Mouse (Mus musculus): ENCODE measurements at regions not wholly inside any gene's neighbourhood (a gene's known extent, or its start where the extent isn't known, plus 50 kb on each side); places are given as distances from the start of the nearest gene placed in this dataset.

DNA sequence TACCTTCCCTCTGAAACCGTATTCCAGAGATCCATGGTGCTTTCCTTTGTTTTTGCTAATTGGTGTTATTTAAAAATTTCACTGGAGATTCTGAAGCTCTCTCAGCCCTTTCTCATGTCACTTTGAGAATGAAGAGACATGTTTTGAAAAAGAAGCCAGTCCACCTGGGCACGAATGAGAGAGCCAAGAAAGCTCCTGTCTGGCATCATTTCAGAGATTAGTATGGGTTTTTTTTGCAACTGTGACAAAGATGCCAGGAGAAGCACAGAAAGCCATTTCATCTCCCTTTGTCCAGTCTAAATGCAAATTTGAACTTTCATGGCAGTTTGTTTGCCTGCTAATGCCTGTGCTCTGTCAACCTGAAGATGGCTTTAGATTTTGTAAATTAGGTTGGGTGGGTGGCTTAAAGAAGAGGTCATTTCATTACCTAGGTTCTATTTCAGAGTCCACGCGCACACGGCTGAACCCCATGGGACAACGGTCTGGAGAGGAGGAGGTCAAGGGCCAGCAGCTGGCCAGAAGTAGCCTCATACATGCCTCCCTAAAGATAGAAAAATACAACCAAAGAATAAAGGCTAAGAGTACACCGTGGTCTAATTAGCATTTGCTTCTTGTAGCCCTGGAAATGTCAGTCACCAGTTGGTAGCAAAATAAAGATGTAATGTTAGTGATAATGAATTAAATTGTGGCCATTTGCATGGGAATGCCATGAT lies 600.5 kb upstream of the Got2 start:
- WGBS: 36% methylated on average over 7 of the region's 7 CpGs
- Histone ChIP-seq H3K4me2 (ENCODE audit: low read depth, low read length) (no peak overlapping the region), H3K27me3 (ENCODE audit: control insufficient read depth, insufficient read depth, low read length) (no peaks in the 10 kb centered on the region), H3K36me3 (replicated peaks; ENCODE audit: control insufficient read depth, insufficient read depth, low read depth, low read length) (no peaks in the 10 kb centered on the region), H3K27ac (replicated peaks; ENCODE audit: low read depth, low read length) (no peak overlapping the region), H3K4me1 (ENCODE audit: control insufficient read depth, insufficient read depth, low read length) (no peaks in the 10 kb centered on the region), H3K4me3 (ENCODE audit: low read depth, low read length) (no peak overlapping the region), H3K9me3 (replicated peaks; ENCODE audit: control insufficient read depth, low read length) (no peaks in the 10 kb centered on the region), H3K9ac (replicated peaks; ENCODE audit: low read length) (no peak overlapping the region)
- no peak for ATAC-seq (replicated peaks; ENCODE audit: insufficient number of reproducible peaks, low FRiP score, low TSS enrichment, low read depth)
- DNase-seq (ENCODE audit: low spot score): no peak

DNA sequence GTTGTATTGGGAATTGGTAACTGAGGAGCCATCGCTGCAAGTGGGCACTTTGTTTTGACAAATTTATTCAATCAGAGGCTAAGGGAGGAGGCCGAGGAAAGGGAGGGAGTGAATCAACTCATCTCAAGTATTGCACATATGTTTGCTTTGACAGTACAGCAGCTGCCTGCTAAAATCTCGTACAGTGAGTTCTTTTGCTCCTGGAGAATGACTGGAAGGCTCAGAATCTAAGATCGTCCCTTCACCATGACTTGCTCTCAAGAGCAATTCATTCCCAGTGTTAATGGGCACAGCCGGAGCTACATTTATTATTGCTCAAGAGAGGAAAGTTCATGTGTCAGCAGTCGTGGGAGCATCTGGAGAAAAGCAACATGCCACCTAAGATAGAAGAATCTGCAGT lies 567.6 kb upstream of the Got2 start:
- no peaks in the 10 kb centered on the region for H3K4me1 ChIP-seq (ENCODE audit: control insufficient read depth, insufficient read depth, low read length)
- WGBS: 24% methylated on average over 6 of the region's 6 CpGs
- H3K4me3 ChIP-seq (ENCODE audit: low read depth, low read length): no peak overlapping the region
- H3K36me3 ChIP-seq (replicated peaks; ENCODE audit: control insufficient read depth, insufficient read depth, low read depth, low read length): no peaks in the 10 kb centered on the region
- ATAC-seq (replicated peaks; ENCODE audit: insufficient number of reproducible peaks, low FRiP score, low TSS enrichment, low read depth) (no peak), DNase-seq (ENCODE audit: low spot score) (no peak)
- H3K27me3 ChIP-seq (ENCODE audit: control insufficient read depth, insufficient read depth, low read length): no peaks in the 10 kb centered on the region
- no peak overlapping the region for H3K4me2 ChIP-seq (ENCODE audit: low read depth, low read length)
- no peak overlapping the region for H3K9ac ChIP-seq (replicated peaks; ENCODE audit: low read length)
- no peak overlapping the region for H3K27ac ChIP-seq (replicated peaks; ENCODE audit: low read depth, low read length)
- H3K9me3 ChIP-seq (replicated peaks; ENCODE audit: control insufficient read depth, low read length): no peaks in the 10 kb centered on the region

DNA sequence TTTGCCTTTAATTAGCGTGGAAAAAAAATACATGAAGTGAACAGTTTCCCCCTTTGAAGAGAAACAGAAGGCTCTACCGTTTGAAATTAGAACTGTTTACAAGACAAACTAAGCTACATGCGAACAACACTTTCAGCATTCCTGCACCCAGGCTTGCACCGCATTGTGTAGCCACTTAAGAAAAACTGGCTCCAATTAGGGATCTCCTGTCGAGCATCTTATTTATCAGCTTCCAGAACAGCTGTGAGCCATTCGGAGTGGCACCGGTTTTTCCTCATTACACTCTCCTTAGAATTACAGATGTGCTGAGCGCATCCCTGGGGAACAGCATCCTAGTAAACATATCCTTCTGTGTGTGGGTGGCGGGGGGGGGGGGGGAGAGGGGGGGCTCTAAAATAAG lies 567.0 kb upstream of the Got2 start:
- H3K9me3 ChIP-seq (replicated peaks; ENCODE audit: control insufficient read depth, low read length): no peaks in the 10 kb centered on the region
- 9% methylated on average over 9 of the region's 9 CpGs for WGBS
- no peak overlapping the region; the same call in 1 of the 2 replicates for H3K4me2 ChIP-seq (ENCODE audit: low read depth, low read length)
- peak; percentile 51 for DNase-seq (ENCODE audit: low spot score)
- no peaks in the 10 kb centered on the region for H3K36me3 ChIP-seq (replicated peaks; ENCODE audit: control insufficient read depth, insufficient read depth, low read depth, low read length)
- H3K4me1 ChIP-seq (ENCODE audit: control insufficient read depth, insufficient read depth, low read length): no peaks in the 10 kb centered on the region
- no peak overlapping the region for H3K4me3 ChIP-seq (ENCODE audit: low read depth, low read length)
- H3K27ac ChIP-seq (replicated peaks; ENCODE audit: low read depth, low read length): no peak overlapping the region
- ATAC-seq (replicated peaks; ENCODE audit: insufficient number of reproducible peaks, low FRiP score, low TSS enrichment, low read depth): 0 out of 2 replicates have a peak, but pooled peaks have one; percentile 39
- no peaks in the 10 kb centered on the region for H3K27me3 ChIP-seq (ENCODE audit: control insufficient read depth, insufficient read depth, low read length)
- no peak overlapping the region for H3K9ac ChIP-seq (replicated peaks; ENCODE audit: low read length)

DNA sequence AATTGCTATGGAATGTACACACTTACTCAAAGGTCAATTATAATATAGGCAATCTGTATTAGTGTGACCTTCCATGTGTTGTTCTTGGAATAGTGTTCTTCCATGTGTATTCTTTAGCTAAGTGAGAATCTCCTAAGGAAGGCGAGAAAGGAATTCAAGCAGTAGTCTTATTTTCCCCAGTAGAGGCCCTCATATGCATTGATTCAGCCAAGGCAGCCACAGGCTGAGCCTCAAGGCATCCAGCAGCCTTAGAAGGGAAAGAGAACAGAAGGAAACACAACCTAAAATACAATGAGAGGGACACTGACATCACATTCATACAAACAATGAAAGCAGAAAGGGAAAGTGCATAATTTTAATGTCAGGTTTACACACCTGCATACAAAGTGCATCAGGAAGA lies 541.4 kb upstream of the Got2 start:
- Histone ChIP-seq H3K36me3 (replicated peaks; ENCODE audit: control insufficient read depth, insufficient read depth, low read depth, low read length) (no peaks in the 10 kb centered on the region), H3K9me3 (replicated peaks; ENCODE audit: control insufficient read depth, low read length) (no peaks in the 10 kb centered on the region), H3K9ac (replicated peaks; ENCODE audit: low read length) (no peak overlapping the region), H3K4me2 (ENCODE audit: low read depth, low read length) (no peak overlapping the region), H3K27ac (replicated peaks; ENCODE audit: low read depth, low read length) (no peak overlapping the region), H3K4me3 (ENCODE audit: low read depth, low read length) (no peak overlapping the region), H3K27me3 (ENCODE audit: control insufficient read depth, insufficient read depth, low read length) (no peaks in the 10 kb centered on the region), H3K4me1 (ENCODE audit: control insufficient read depth, insufficient read depth, low read length) (no peaks in the 10 kb centered on the region)
- ATAC-seq (replicated peaks; ENCODE audit: insufficient number of reproducible peaks, low FRiP score, low TSS enrichment, low read depth): no peak
- DNase-seq (ENCODE audit: low spot score): no peak
- WGBS: 38% methylated on average over 1 of the region's 1 CpGs

DNA sequence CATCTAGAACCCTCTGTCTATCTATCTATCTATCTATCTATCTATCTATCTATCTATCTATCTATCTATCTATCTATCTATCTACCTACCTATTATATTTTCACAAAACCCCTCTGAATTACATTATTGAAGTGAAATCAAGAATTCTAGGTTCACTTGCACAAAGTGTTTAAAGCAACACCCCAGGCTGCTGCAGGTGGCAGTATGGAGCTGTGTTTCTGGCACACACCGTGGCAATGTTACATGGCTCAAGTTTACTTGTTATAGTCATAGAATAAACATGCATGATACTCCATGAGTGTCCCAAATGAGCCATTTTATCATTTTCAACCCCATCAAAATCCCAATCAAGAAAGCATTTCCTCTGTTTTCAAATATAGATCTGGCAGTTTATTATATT lies 538.6 kb upstream of the Got2 start:
- Histone ChIP-seq H3K27me3 (ENCODE audit: control insufficient read depth, insufficient read depth, low read length) (no peaks in the 10 kb centered on the region), H3K36me3 (replicated peaks; ENCODE audit: control insufficient read depth, insufficient read depth, low read depth, low read length) (no peaks in the 10 kb centered on the region), H3K4me1 (ENCODE audit: control insufficient read depth, insufficient read depth, low read length) (no peaks in the 10 kb centered on the region), H3K9ac (replicated peaks; ENCODE audit: low read length) (no peak overlapping the region), H3K4me3 (ENCODE audit: low read depth, low read length) (no peak overlapping the region), H3K4me2 (ENCODE audit: low read depth, low read length) (no peak overlapping the region), H3K27ac (replicated peaks; ENCODE audit: low read depth, low read length) (no peak overlapping the region), H3K9me3 (replicated peaks; ENCODE audit: control insufficient read depth, low read length) (no peaks in the 10 kb centered on the region)
- ATAC-seq (replicated peaks; ENCODE audit: insufficient number of reproducible peaks, low FRiP score, low TSS enrichment, low read depth) (no peak), DNase-seq (ENCODE audit: low spot score) (peak; percentile 23)
- WGBS: 63% methylated on average over 1 of the region's 1 CpGs

DNA sequence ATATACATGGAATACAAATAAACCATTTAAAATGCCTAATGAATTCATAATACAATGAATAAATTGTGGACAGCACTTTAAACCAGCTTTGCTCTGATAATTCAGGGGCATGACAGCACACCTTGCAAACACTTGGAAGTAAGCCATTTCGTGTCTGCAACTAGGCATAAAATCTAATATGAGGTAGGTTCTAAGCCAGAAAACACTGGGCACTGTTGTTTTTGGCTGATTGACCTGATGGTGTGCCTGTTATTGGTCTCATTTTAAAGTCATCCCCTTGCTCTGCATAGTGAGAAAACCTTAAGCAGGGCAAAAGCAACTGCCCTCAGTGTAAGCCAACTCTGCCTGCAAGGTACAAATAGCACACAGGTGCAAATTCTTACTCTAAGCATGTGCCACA lies 521.3 kb upstream of the Got2 start:
- no peak overlapping the region for H3K9ac ChIP-seq (replicated peaks; ENCODE audit: low read length)
- no peaks in the 10 kb centered on the region for H3K36me3 ChIP-seq (replicated peaks; ENCODE audit: control insufficient read depth, insufficient read depth, low read depth, low read length)
- DNase-seq (ENCODE audit: low spot score): no peak
- no peaks in the 10 kb centered on the region for H3K4me1 ChIP-seq (ENCODE audit: control insufficient read depth, insufficient read depth, low read length)
- H3K4me2 ChIP-seq (ENCODE audit: low read depth, low read length): no peak overlapping the region
- H3K27ac ChIP-seq (replicated peaks; ENCODE audit: low read depth, low read length): no peak overlapping the region
- ATAC-seq (replicated peaks; ENCODE audit: insufficient number of reproducible peaks, low FRiP score, low TSS enrichment, low read depth): no peak
- WGBS: 83% methylated on average over 1 of the region's 1 CpGs
- H3K4me3 ChIP-seq (ENCODE audit: low read depth, low read length): no peak overlapping the region
- no peaks in the 10 kb centered on the region for H3K9me3 ChIP-seq (replicated peaks; ENCODE audit: control insufficient read depth, low read length)
- no peaks in the 10 kb centered on the region for H3K27me3 ChIP-seq (ENCODE audit: control insufficient read depth, insufficient read depth, low read length)

DNA sequence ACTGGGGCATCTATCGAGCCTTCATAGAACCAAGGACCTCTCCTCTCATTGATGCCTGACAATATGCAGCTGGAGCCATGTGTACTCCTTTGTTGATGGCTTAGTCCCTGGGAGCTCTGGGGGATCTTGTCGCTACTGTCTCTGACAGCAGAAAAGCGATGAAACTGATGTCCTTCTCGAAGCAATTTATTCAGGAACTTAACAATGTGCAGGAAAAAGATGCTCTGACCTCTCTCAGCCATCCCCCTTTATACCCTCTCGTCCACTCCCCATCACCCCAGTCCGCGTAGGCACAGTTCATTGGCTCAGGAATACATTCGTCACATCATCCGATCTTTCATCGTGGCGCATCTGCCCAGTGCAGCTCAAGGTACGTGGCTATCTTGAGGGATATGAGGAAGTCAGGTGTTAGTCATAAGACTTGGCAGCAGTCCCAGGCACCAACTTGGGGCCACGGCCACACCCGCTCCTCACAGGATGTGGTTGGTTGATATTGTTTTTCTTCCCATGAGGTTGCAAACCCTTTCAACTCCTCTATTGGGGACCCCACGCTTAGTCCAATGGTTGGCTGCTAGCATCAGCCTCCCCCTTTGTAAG lies 516.3 kb upstream of the Got2 start:
- ATAC-seq (replicated peaks; ENCODE audit: insufficient number of reproducible peaks, low FRiP score, low TSS enrichment, low read depth) (no peak), DNase-seq (ENCODE audit: low spot score) (no peak)
- H3K27me3 ChIP-seq (ENCODE audit: control insufficient read depth, insufficient read depth, low read length): no peaks in the 10 kb centered on the region
- H3K9me3 ChIP-seq (replicated peaks; ENCODE audit: control insufficient read depth, low read length): no peaks in the 10 kb centered on the region
- no peak overlapping the region for H3K4me2 ChIP-seq (ENCODE audit: low read depth, low read length)
- no peak overlapping the region for H3K27ac ChIP-seq (replicated peaks; ENCODE audit: low read depth, low read length)
- H3K36me3 ChIP-seq (replicated peaks; ENCODE audit: control insufficient read depth, insufficient read depth, low read depth, low read length): no peaks in the 10 kb centered on the region
- WGBS: 94% methylated on average over 15 of the region's 15 CpGs
- H3K4me1 ChIP-seq (ENCODE audit: control insufficient read depth, insufficient read depth, low read length): no peaks in the 10 kb centered on the region
- no peak overlapping the region for H3K4me3 ChIP-seq (ENCODE audit: low read depth, low read length)
- H3K9ac ChIP-seq (replicated peaks; ENCODE audit: low read length): no peak overlapping the region

DNA sequence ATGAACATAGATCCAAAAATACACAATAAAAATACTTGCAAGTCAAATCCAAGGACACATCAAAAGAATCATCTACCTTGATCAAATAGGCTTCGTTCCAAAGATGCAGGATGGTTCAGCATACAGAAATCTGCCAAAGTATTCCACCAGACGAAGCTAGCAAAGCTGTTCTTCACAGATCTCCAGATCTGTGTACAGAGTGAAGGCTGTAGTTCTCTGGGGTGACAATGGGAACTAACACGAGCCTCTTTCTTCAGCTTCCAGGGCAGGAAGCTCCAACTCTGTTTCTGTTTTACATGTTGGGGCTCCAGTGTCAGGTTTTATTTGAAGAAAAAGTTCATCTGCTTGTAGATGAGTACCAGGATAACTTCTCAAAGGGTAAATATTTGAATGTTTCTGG lies 515.3 kb upstream of the Got2 start:
- ATAC-seq (replicated peaks; ENCODE audit: insufficient number of reproducible peaks, low FRiP score, low TSS enrichment, low read depth) (no peak), DNase-seq (ENCODE audit: low spot score) (no peak)
- Histone ChIP-seq H3K9me3 (replicated peaks; ENCODE audit: control insufficient read depth, low read length) (no peaks in the 10 kb centered on the region), H3K27me3 (ENCODE audit: control insufficient read depth, insufficient read depth, low read length) (no peaks in the 10 kb centered on the region), H3K9ac (replicated peaks; ENCODE audit: low read length) (no peak overlapping the region), H3K4me1 (ENCODE audit: control insufficient read depth, insufficient read depth, low read length) (no peaks in the 10 kb centered on the region), H3K36me3 (replicated peaks; ENCODE audit: control insufficient read depth, insufficient read depth, low read depth, low read length) (no peaks in the 10 kb centered on the region), H3K4me2 (ENCODE audit: low read depth, low read length) (no peak overlapping the region), H3K4me3 (ENCODE audit: low read depth, low read length) (no peak overlapping the region), H3K27ac (replicated peaks; ENCODE audit: low read depth, low read length) (no peak overlapping the region)
- WGBS: 73% methylated on average over 3 of the region's 3 CpGs

Data from embryonic facial prominence, embryonic 11.5 days (tissue).